Mouse (Mus musculus): ENCODE measurements around the gene Bola1. TPM values are rescaled to one million over a fixed set of nuclear protein-coding genes. Genes with fewer than 3 reads are reported as not detected.
"Not testable (repeated sequence)": the region's sequence is repeated elsewhere in the genome, so short reads cannot be mapped to it uniquely, and the experiment has no call there.

The Bola1 gene
- 54.8 and 55.0 TPM in 2 replicates for polyA plus RNA-seq (2015; fragmentation: Nextera tagmentation; extraction: Ambion mirVana)

- Histone ChIP-seq H3K36me3 (no peaks in the 10 kb centered on the region), H3K4me1 (peaks cover 6% of the 10 kb centered on the region; the same call in 1 of the 2 replicates), H3K27ac (peak within 1 kb of the TSS; percentile 98), H3K9me3 (no peaks in the 10 kb centered on the region), H3K9ac (peak within 1 kb of the TSS; percentile 85), H3K4me2 (peak within 1 kb of the TSS; percentile 74), H3K27me3 (replicated peaks) (no peaks in the 10 kb centered on the region), H3K4me3 (replicated peaks) (peak within 1 kb of the TSS; percentile 64)
- under 1% methylated on average over 37 of the region's 37 CpGs for WGBS
- ATAC-seq (ENCODE audit: insufficient read depth, low FRiP score, low read depth), result peak; percentile 75
Observed at GRCm38 (mm10) chr3:96219661-96220130, at the start of gene Bola1, which contains the start of gene Hist2h2ab. Bola1 (minus strand) TSS chr3:96219709. Hist2h2ab (plus strand) TSS chr3:96219865.

GRCm38 (mm10) chr3:96268776-96269378, 49.4 kb upstream of the Bola1 start:
- not testable (repeated sequence) for H3K4me1 ChIP-seq; H3K9ac ChIP-seq; H3K36me3 ChIP-seq; H3K9me3 ChIP-seq; H3K27me3 ChIP-seq (replicated peaks)
- peak overlapping the region; percentile 65 for H3K4me2 ChIP-seq
- H3K27ac ChIP-seq, result peak overlapping the region; percentile 98
- ATAC-seq (ENCODE audit: insufficient read depth, low FRiP score, low read depth), result peak; percentile 13
- H3K4me3 ChIP-seq (replicated peaks), result peak overlapping the region; percentile 45
- WGBS, result 0% methylated on average over 15 of the region's 44 CpGs

GRCm38 (mm10) chr3:96268051-96268775, 48.7 kb upstream of the Bola1 start, which contains the start of gene Hist2h3b:
Hist2h3b (plus strand) TSS chr3:96268654.
- peak within 1 kb of the TSS; percentile 0; the same call in 1 of the 2 replicates for H3K9ac ChIP-seq
- no peaks in the 10 kb centered on the region for H3K9me3 ChIP-seq
- H3K4me1 ChIP-seq, result peaks cover 7% of the 10 kb centered on the region
- peak within 1 kb of the TSS; percentile 98 for H3K27ac ChIP-seq
- peak within 1 kb of the TSS; percentile 65 for H3K4me2 ChIP-seq
- H3K27me3 ChIP-seq (replicated peaks), result no peaks in the 10 kb centered on the region
- H3K36me3 ChIP-seq, result no peaks in the 10 kb centered on the region
- 13% methylated on average over 30 of the region's 30 CpGs for WGBS
- ATAC-seq (ENCODE audit: insufficient read depth, low FRiP score, low read depth), result peak; percentile 62
- H3K4me3 ChIP-seq (replicated peaks), result peak within 1 kb of the TSS; percentile 45

- H3K9ac ChIP-seq, result no peak overlapping the region
- H3K4me2 ChIP-seq, result peak overlapping the region; percentile 60
- WGBS, result 67% methylated on average over 4 of the region's 4 CpGs
- no peaks in the 10 kb centered on the region for H3K9me3 ChIP-seq
- peak overlapping the region; percentile 97 for H3K27ac ChIP-seq
- no peak for ATAC-seq (ENCODE audit: insufficient read depth, low FRiP score, low read depth)
- no peak overlapping the region for H3K4me3 ChIP-seq (replicated peaks)
- H3K27me3 ChIP-seq (replicated peaks), result no peaks in the 10 kb centered on the region
- H3K36me3 ChIP-seq, result no peaks in the 10 kb centered on the region
- peaks cover 7% of the 10 kb centered on the region for H3K4me1 ChIP-seq
Observed at GRCm38 (mm10) chr3:96267541-96267940, 48.0 kb upstream of the Bola1 start.

GRCm38 (mm10) chr3:96266132-96266710, 46.7 kb upstream of the Bola1 start:
- no peak for ATAC-seq (ENCODE audit: insufficient read depth, low FRiP score, low read depth)
- WGBS, result 80% methylated on average over 8 of the region's 8 CpGs
- H3K36me3 ChIP-seq, result no peaks in the 10 kb centered on the region

GRCm38 (mm10) chr3:96264404-96264949, 45.0 kb upstream of the Bola1 start:
- WGBS, result 74% methylated on average over 7 of the region's 7 CpGs
- Histone ChIP-seq H3K27ac (peak overlapping the region; percentile 99), H3K9me3 (no peaks in the 10 kb centered on the region), H3K4me1 (peaks cover 13% of the 10 kb centered on the region), H3K9ac (no peak overlapping the region), H3K4me2 (peak overlapping the region; percentile 59), H3K27me3 (replicated peaks) (no peaks in the 10 kb centered on the region), H3K36me3 (no peaks in the 10 kb centered on the region), H3K4me3 (replicated peaks) (peak overlapping the region; percentile 64; the same call in 1 of the 2 replicates)
- ATAC-seq (ENCODE audit: insufficient read depth, low FRiP score, low read depth), result no peak

More at GRCm38 (mm10) chr3:96266132-96266710, 46.7 kb upstream of the Bola1 start:
- H3K4me1 ChIP-seq, result peaks cover 13% of the 10 kb centered on the region
- no peaks in the 10 kb centered on the region for H3K27me3 ChIP-seq (replicated peaks)
- H3K9me3 ChIP-seq, result no peaks in the 10 kb centered on the region
- no peak overlapping the region for H3K9ac ChIP-seq
- no peak overlapping the region for H3K4me3 ChIP-seq (replicated peaks)
- H3K27ac ChIP-seq, result no peak overlapping the region
- no peak overlapping the region for H3K4me2 ChIP-seq

- 6% methylated on average over 27 of the region's 27 CpGs for WGBS
- no peak for ATAC-seq (ENCODE audit: insufficient read depth, low FRiP score, low read depth)
Observed at GRCm38 (mm10) chr3:96263558-96264403, 44.3 kb upstream of the Bola1 start.

GRCm38 (mm10) chr3:96262979-96263550, 43.6 kb upstream of the Bola1 start, which contains the start of gene Hist2h4:
Hist2h4 (minus strand) TSS chr3:96263311.
- no peaks in the 10 kb centered on the region for H3K27me3 ChIP-seq (replicated peaks)
- H3K4me1 ChIP-seq, result peaks cover 13% of the 10 kb centered on the region
- peak within 1 kb of the TSS; percentile 64 for H3K4me3 ChIP-seq (replicated peaks)
- H3K36me3 ChIP-seq, result no peaks in the 10 kb centered on the region
- no peaks in the 10 kb centered on the region for H3K9me3 ChIP-seq
- WGBS, result 1% methylated on average over 40 of the region's 40 CpGs
- peak within 1 kb of the TSS; percentile 99 for H3K27ac ChIP-seq
- peak within 1 kb of the TSS; percentile 66 for H3K9ac ChIP-seq
- peak; percentile 90 for ATAC-seq (ENCODE audit: insufficient read depth, low FRiP score, low read depth)
- peak within 1 kb of the TSS; percentile 73 for H3K4me2 ChIP-seq

More at GRCm38 (mm10) chr3:96263558-96264403, 44.3 kb upstream of the Bola1 start:
- H3K9ac ChIP-seq, result peak overlapping the region; percentile 41
- H3K4me3 ChIP-seq (replicated peaks), result peak overlapping the region; percentile 64
- peak overlapping the region; percentile 59 for H3K4me2 ChIP-seq
- H3K36me3 ChIP-seq, result no peaks in the 10 kb centered on the region
- no peaks in the 10 kb centered on the region for H3K27me3 ChIP-seq (replicated peaks)
- peak overlapping the region; percentile 99 for H3K27ac ChIP-seq
- H3K4me1 ChIP-seq, result peaks cover 13% of the 10 kb centered on the region
- H3K9me3 ChIP-seq, result no peaks in the 10 kb centered on the region

GRCm38 (mm10) chr3:96262216-96262875, 42.8 kb upstream of the Bola1 start:
- Histone ChIP-seq H3K4me1 (peaks cover 13% of the 10 kb centered on the region), H3K36me3 (no peaks in the 10 kb centered on the region), H3K4me3 (replicated peaks) (peak overlapping the region; percentile 64), H3K9me3 (no peaks in the 10 kb centered on the region), H3K27ac (peak overlapping the region; percentile 99), H3K9ac (peak overlapping the region; percentile 66), H3K4me2 (peak overlapping the region; percentile 73), H3K27me3 (replicated peaks) (no peaks in the 10 kb centered on the region)
- under 1% methylated on average over 19 of the region's 19 CpGs for WGBS
- peak; percentile 77 for ATAC-seq (ENCODE audit: insufficient read depth, low FRiP score, low read depth)

- no peak for ATAC-seq (ENCODE audit: insufficient read depth, low FRiP score, low read depth)
- H3K27me3 ChIP-seq (replicated peaks), result no peaks in the 10 kb centered on the region
- peak overlapping the region; percentile 99 for H3K27ac ChIP-seq
- H3K9me3 ChIP-seq, result no peaks in the 10 kb centered on the region
- peak overlapping the region; percentile 66; the same call in 1 of the 2 replicates for H3K9ac ChIP-seq
- peaks cover 10% of the 10 kb centered on the region for H3K4me1 ChIP-seq
- 55% methylated on average over 3 of the region's 3 CpGs for WGBS
- no peaks in the 10 kb centered on the region for H3K36me3 ChIP-seq
- peak overlapping the region; percentile 73 for H3K4me2 ChIP-seq
- peak overlapping the region; percentile 64; the same call in 1 of the 2 replicates for H3K4me3 ChIP-seq (replicated peaks)
Observed at GRCm38 (mm10) chr3:96261623-96262022, 42.1 kb upstream of the Bola1 start.

Data from stomach, embryonic 15.5 days (tissue).